Comparison of ENCODE assay signal across 9 mouse cellular contexts in genomic region chr1:75359346-75359745, GRCm38 (mm10). TPM values are rescaled to one million over a fixed set of nuclear protein-coding genes. Genes with fewer than 3 reads are reported as not detected.
A peak's percentile ranks its signal among the peaks of the same experiment; 100 is the strongest.
DNase-seq lines count a peak whose midpoint lies in the region; ATAC-seq and TF ChIP-seq lines count a peak whose summit lies in the region.
"Had no signal": no experiment of that assay in that cellular context is flagged by ENCODE, and none has a peak within 500 bp of the region (broad histone marks: within the 10 kb centered on the region; RNA-seq: fewer than 3 reads in every experiment).

No protein-coding gene starts in this region.

- peaks cover 7% of the 10 kb centered on the region for H3K4me1 ChIP-seq in lung, embryonic 16.5 days (replicated peaks; ENCODE audit: control insufficient read depth, insufficient read depth, low read length)
- H3K4me1 ChIP-seq in heart, adult 2 months (ENCODE audit: control insufficient read depth, insufficient read depth, low read length) = peaks cover 3% of the 10 kb centered on the region
- peaks cover 23% of the 10 kb centered on the region for H3K4me1 ChIP-seq in intestine, embryonic 15.5 days (replicated peaks)
- H3K4me1 ChIP-seq in stomach, embryonic 16.5 days (ENCODE audit: control insufficient read depth, insufficient read depth, low read length) = peaks cover 13% of the 10 kb centered on the region
- H3K4me1 ChIP-seq in hindbrain, embryonic 12.5 days = peaks cover 14% of the 10 kb centered on the region

- H3K36me3 ChIP-seq in lung, embryonic 16.5 days (ENCODE audit: control insufficient read depth, insufficient read depth, low read length) = no peaks in the 10 kb centered on the region
- H3K36me3 ChIP-seq in heart, adult 2 months (ENCODE audit: control insufficient read depth, insufficient read depth, low read length) = peaks cover 2% of the 10 kb centered on the region; the same call in 1 of the 2 replicates
- no peaks in the 10 kb centered on the region for H3K36me3 ChIP-seq in intestine, embryonic 15.5 days
- no peaks in the 10 kb centered on the region for H3K36me3 ChIP-seq in stomach, embryonic 16.5 days (ENCODE audit: control insufficient read depth, insufficient read depth, low read length)
- no peaks in the 10 kb centered on the region for H3K36me3 ChIP-seq in hindbrain, embryonic 12.5 days

- peak; percentile 42 for ATAC-seq in lung, embryonic 16.5 days (ENCODE audit: low read depth)
- ATAC-seq in intestine, embryonic 15.5 days = no peak
- no peak for ATAC-seq in stomach, embryonic 16.5 days (ENCODE audit: insufficient read depth, low FRiP score)
- ATAC-seq in hindbrain, embryonic 12.5 days (ENCODE audit: low FRiP score) = no peak
- ATAC-seq: Patski had no signal

- DNase-seq in lung, postnatal 36 days = no peak
- DNase-seq in heart, adult 2 months = peak in 1 of 2 experiments; percentile 65
- DNase-seq in embryo, embryonic 10 days (ENCODE audit: low spot score) = no peak

- peaks cover 20% of the 10 kb centered on the region for H3K27me3 ChIP-seq in lung, embryonic 16.5 days (ENCODE audit: control insufficient read depth, insufficient read depth, low read depth, low read length)
- H3K27me3 ChIP-seq in heart, adult 2 months (ENCODE audit: control insufficient read depth, insufficient read depth, low read length) = no peaks in the 10 kb centered on the region
- peaks cover 9% of the 10 kb centered on the region for H3K27me3 ChIP-seq in intestine, embryonic 15.5 days (replicated peaks)
- peaks cover 23% of the 10 kb centered on the region for H3K27me3 ChIP-seq in stomach, embryonic 16.5 days (ENCODE audit: control insufficient read depth, insufficient read depth, low read length)
- H3K27me3 ChIP-seq in hindbrain, embryonic 12.5 days = peaks cover 54% of the 10 kb centered on the region
- H3K27me3 ChIP-seq: Patski had no signal

- TF ChIP-seq CTCF in heart, adult 2 months (IDR thresholded peaks at IDR 0.05) = no peak

- WGBS in lung, embryonic 16.5 days = 39% methylated on average over 13 of the region's 13 CpGs
- WGBS in heart, adult 2 months = 54% methylated on average over 13 of the region's 13 CpGs
- WGBS in intestine, embryonic 15.5 days = 53% methylated on average over 13 of the region's 13 CpGs
- WGBS in stomach, embryonic 16.5 days = 51% methylated on average over 13 of the region's 13 CpGs
- WGBS in hindbrain, embryonic 12.5 days = 68% methylated on average over 13 of the region's 13 CpGs

- peaks cover 2% of the 10 kb centered on the region; the same call in 1 of the 2 replicates for H3K79me2 ChIP-seq in heart, adult 2 months (replicated peaks; ENCODE audit: control insufficient read depth, insufficient read depth, low read length)

- H3K4me2 ChIP-seq in lung, embryonic 16.5 days (ENCODE audit: low read depth, low read length) = no peak overlapping the region
- peak overlapping the region; percentile 86; the same call in 1 of the 2 replicates for H3K4me2 ChIP-seq in intestine, embryonic 15.5 days (replicated peaks)
- H3K4me2 ChIP-seq in stomach, embryonic 16.5 days (ENCODE audit: low read depth, low read length) = peak overlapping the region; percentile 76; the same call in 1 of the 2 replicates
- H3K4me2 ChIP-seq in hindbrain, embryonic 12.5 days (replicated peaks) = no peak overlapping the region

- intact Hi-C loops in heart, adult 2 months (cut with DNase I) = loop anchor here (2.0 kb wide), 1 partner anchor 15 kb away; no protein-coding TSS in a partner anchor

- peak overlapping the region; percentile 44 for H3K27ac ChIP-seq in lung, embryonic 16.5 days (ENCODE audit: low read length)
- H3K27ac ChIP-seq in heart, adult 2 months = peak overlapping the region; percentile 91
- H3K27ac ChIP-seq in intestine, embryonic 15.5 days = peak overlapping the region; percentile 73
- H3K27ac ChIP-seq in stomach, embryonic 16.5 days (ENCODE audit: low read length) = peak overlapping the region; percentile 82; the same call in 1 of the 2 replicates
- no peak overlapping the region for H3K27ac ChIP-seq in hindbrain, embryonic 12.5 days
- H3K27ac ChIP-seq: hindbrain, embryonic 14.5 days had no signal

- TF ChIP-seq POLR2A in heart, adult 2 months (IDR thresholded peaks at IDR 0.05; ENCODE audit: insufficient read depth, low read depth, low read length) = peak; percentile 17; the same call in 1 of the 2 replicates

- no peak overlapping the region for H3K9ac ChIP-seq in lung, embryonic 16.5 days (ENCODE audit: low read length)
- H3K9ac ChIP-seq in heart, adult 2 months (ENCODE audit: low read depth, low read length) = no peak overlapping the region
- H3K9ac ChIP-seq in intestine, embryonic 15.5 days = no peak overlapping the region
- peak overlapping the region; percentile 76; the same call in 1 of the 2 replicates for H3K9ac ChIP-seq in stomach, embryonic 16.5 days (ENCODE audit: low read length)
- no peak overlapping the region for H3K9ac ChIP-seq in hindbrain, embryonic 12.5 days
- H3K9ac ChIP-seq: hindbrain, embryonic 14.5 days had no signal

- H3K9me3 ChIP-seq in lung, embryonic 16.5 days (ENCODE audit: control insufficient read depth, low read length) = no peaks in the 10 kb centered on the region
- no peaks in the 10 kb centered on the region for H3K9me3 ChIP-seq in intestine, embryonic 15.5 days
- no peaks in the 10 kb centered on the region for H3K9me3 ChIP-seq in stomach, embryonic 16.5 days (replicated peaks; ENCODE audit: control insufficient read depth, low read length)
- H3K9me3 ChIP-seq in hindbrain, embryonic 12.5 days (replicated peaks) = no peaks in the 10 kb centered on the region

- no peak overlapping the region for H3K4me3 ChIP-seq in lung, embryonic 16.5 days (ENCODE audit: low read length)
- peak overlapping the region; percentile 23; the same call in 1 of the 2 replicates for H3K4me3 ChIP-seq in heart, adult 2 months
- H3K4me3 ChIP-seq in intestine, embryonic 15.5 days (replicated peaks) = no peak overlapping the region
- no peak overlapping the region for H3K4me3 ChIP-seq in stomach, embryonic 16.5 days (replicated peaks; ENCODE audit: low read length)
- no peak overlapping the region for H3K4me3 ChIP-seq in hindbrain, embryonic 12.5 days

- no peak for TF ChIP-seq EP300 in heart, adult 2 months (IDR thresholded peaks at IDR 0.05; ENCODE audit: insufficient read depth, low read depth, low read length)

RNA-seq across cellular contexts. Expression of gene Des, which starts 0.8 kb away (rescaled TPM):
- 57.1 and 64.0 TPM in 2 replicates for polyA plus RNA-seq in lung, embryonic 16.5 days (2015; fragmentation: Nextera tagmentation; extraction: Ambion mirVana)
- total RNA-seq in heart, adult 2 months (2021) = 1,000 to 10,000 TPM; 1,224 to 1,521 TPM
- polyA plus RNA-seq in heart, adult 2 months (2012; rRNA removed) = 719 and 781 TPM in 2 replicates
- 105 and 111 TPM in 2 replicates for polyA plus RNA-seq in intestine, embryonic 15.5 days (2015; fragmentation: Nextera tagmentation; extraction: Ambion mirVana)
- polyA plus RNA-seq in stomach, embryonic 16.5 days (2015; fragmentation: Nextera tagmentation; extraction: Ambion mirVana) = 166 and 194 TPM in 2 replicates
- 2.3 and 10.5 TPM in 2 replicates for polyA plus RNA-seq in hindbrain, embryonic 12.5 days (2016; fragmentation: Nextera tagmentation; extraction: Ambion mirVana)

RNA-seq across cellular contexts. Expression of gene Speg, which starts 15.8 kb away (rescaled TPM):
- 38.5 and 38.9 TPM in 2 replicates for polyA plus RNA-seq in lung, embryonic 16.5 days (2015; fragmentation: Nextera tagmentation; extraction: Ambion mirVana)
- total RNA-seq in heart, adult 2 months (2021) = 100 to 1,000 TPM; 131 to 135 TPM
- 94.0 and 109 TPM in 2 replicates for polyA plus RNA-seq in heart, adult 2 months (2012; rRNA removed)
- 35.6 and 39.3 TPM in 2 replicates for polyA plus RNA-seq in intestine, embryonic 15.5 days (2015; fragmentation: Nextera tagmentation; extraction: Ambion mirVana)
- 41.1 and 41.2 TPM in 2 replicates for polyA plus RNA-seq in stomach, embryonic 16.5 days (2015; fragmentation: Nextera tagmentation; extraction: Ambion mirVana)
- 19.1 and 19.7 TPM in 2 replicates for polyA plus RNA-seq in hindbrain, embryonic 12.5 days (2016; fragmentation: Nextera tagmentation; extraction: Ambion mirVana)

RNA-seq across cellular contexts. Expression of gene Dnpep, which starts 41.6 kb away (rescaled TPM):
- 118 and 122 TPM in 2 replicates for polyA plus RNA-seq in lung, embryonic 16.5 days (2015; fragmentation: Nextera tagmentation; extraction: Ambion mirVana)
- 10 to 100 TPM; 70.3 to 84.6 TPM for total RNA-seq in heart, adult 2 months (2021)
- 123 and 136 TPM in 2 replicates for polyA plus RNA-seq in heart, adult 2 months (2012; rRNA removed)
- 131 and 145 TPM in 2 replicates for polyA plus RNA-seq in intestine, embryonic 15.5 days (2015; fragmentation: Nextera tagmentation; extraction: Ambion mirVana)
- polyA plus RNA-seq in stomach, embryonic 16.5 days (2015; fragmentation: Nextera tagmentation; extraction: Ambion mirVana) = 125 and 139 TPM in 2 replicates
- polyA plus RNA-seq in hindbrain, embryonic 12.5 days (2016; fragmentation: Nextera tagmentation; extraction: Ambion mirVana) = 173 and 175 TPM in 2 replicates

Comparison
In these comparisons a context has a peak if more than half of its experiments do, and no peak if none do; other contexts are left out.
1. H3K4me2 ChIP-seq: peak in intestine, embryonic 15.5 days (single experiment) and stomach, embryonic 16.5 days (single experiment); none in lung, embryonic 16.5 days (single experiment) and hindbrain, embryonic 12.5 days (single experiment).